Mouse (Mus musculus): ENCODE measurements at regions not wholly inside any gene's neighbourhood (a gene's known extent, or its start where the extent isn't known, plus 50 kb on each side); places are given as distances from the start of the nearest gene placed in this dataset.

DNA sequence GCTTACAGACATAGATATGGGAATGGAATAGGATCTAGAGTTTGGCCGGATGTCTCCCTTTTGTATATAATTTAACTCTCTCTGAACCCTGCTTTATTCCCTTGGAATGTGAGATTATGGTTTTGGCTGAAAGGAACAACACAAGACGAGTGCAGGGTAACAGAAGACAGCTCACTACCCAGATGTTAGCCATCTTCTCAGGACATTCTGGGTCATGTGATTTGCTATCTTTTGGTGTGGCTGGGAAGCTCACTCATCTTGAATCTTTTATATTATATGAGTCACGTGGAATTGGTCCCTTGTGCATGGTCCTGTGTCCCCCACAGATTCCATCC lies 108.6 kb upstream of the Tmc3 start:
- no peak for DNase-seq (ENCODE audit: extremely low spot score)

DNA sequence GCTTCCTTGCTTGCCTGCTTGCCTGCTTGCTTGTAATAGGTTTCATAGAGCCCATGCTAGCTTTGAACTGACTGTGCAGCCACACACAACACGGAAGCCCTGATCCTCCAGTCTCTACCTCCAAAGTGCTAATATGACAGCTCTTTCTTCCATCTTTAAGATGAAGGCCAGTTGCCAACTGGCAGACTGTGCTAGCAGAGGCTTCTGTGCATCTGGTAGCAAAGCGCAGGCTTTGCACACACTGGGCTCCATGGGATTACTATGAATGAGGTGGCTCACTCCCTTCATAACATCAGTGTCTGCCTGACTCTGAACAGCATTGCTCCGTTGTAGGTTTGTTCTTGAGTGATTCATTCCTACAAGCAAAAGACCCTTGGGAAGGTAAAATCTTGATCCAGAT lies 107.9 kb upstream of the Tmc3 start:
- DNase-seq (ENCODE audit: extremely low spot score), result no peak

DNA sequence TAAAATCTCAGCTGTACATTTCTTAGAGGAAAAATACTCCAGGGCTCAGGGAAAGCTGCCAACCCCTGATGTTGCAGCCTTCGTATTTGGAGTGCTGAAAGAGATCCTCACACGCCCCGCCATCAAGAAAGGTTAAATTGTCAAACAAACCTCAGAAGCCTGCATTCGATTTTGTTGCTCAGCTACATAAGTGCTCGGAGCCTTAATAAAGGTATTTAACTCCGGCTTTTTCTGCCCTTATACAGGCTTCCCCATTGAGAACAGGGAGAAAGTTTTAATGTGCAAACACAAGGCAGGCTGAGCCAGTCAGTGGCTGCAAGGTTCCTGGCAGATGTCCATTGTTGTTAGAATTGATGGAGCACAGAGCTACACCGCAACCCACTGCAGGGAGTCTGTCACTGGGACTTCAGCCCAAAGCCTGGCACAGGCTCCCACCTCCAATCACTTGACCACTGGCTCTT lies 107.0 kb upstream of the Tmc3 start:
- DNase-seq (ENCODE audit: extremely low spot score), result no peak

DNA sequence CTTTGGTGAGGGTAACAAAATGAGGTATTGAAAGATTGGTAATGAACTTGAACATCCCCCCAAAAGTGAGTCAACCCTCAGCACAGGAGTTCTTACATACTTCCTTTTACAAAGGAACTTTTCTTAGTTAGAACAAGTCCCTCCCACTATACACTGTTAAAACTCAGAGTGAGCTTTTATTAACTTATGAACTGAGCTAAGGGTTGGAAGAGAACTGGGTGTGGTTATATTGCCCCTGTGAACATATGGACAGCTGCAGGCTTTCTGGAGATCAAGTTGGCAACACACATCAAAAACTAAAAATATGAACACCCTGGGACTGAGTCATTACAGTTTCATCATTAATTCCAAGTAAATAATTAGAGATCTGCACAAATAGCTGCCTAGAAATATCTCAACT lies 103.1 kb upstream of the Tmc3 start:
- DNase-seq (ENCODE audit: extremely low spot score), result no peak

DNA sequence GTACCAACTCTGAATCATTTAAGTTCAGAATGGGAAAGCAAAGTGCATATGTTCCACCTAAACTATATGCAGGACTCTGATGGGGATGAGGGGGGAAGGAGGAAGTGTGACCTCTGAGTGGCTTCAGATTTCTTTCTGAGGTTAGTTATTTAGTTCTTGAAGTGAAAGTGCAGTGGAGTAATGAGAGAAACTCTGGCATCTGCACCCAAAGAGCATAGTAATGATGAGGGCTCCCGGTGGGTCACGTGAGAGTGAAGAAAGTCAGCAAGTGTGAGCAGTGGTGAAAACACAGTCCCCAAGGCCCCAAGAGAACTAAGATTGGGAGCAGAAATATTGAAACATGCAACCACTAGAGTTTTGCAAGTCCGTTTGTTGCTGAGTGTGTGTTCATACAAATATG lies 102.5 kb upstream of the Tmc3 start:
- DNase-seq (ENCODE audit: extremely low spot score), result no peak

DNA sequence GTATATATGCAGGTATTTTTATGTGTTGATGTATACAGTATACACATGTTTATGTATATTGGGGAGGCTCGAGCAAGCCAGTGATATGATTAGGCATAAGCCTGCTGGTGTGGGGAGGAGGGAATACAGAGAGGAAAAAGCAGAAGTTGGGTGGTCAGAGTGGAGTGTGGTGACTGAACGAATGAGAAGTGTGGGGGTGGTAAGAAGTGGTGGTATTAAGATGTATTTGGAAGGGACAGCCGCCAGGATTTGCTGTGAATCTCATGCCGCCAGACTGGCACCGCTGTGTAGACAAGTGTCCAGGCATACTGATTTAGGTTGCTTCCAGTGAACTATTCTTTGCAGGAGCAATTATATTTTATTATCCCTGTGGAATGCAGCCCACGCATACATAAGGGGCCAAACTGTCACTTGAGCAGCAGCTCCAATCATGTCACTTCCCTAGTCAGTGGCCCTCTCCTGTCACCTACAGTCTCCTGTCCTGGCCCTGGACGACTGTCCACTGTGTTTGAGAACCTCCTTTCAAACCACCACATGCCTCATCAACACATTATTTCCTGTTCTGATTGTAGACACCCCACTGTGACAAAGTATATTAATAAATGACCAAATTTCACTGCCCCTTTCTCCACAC lies 101.9 kb upstream of the Tmc3 start:
- no peak for DNase-seq (ENCODE audit: extremely low spot score)

DNA sequence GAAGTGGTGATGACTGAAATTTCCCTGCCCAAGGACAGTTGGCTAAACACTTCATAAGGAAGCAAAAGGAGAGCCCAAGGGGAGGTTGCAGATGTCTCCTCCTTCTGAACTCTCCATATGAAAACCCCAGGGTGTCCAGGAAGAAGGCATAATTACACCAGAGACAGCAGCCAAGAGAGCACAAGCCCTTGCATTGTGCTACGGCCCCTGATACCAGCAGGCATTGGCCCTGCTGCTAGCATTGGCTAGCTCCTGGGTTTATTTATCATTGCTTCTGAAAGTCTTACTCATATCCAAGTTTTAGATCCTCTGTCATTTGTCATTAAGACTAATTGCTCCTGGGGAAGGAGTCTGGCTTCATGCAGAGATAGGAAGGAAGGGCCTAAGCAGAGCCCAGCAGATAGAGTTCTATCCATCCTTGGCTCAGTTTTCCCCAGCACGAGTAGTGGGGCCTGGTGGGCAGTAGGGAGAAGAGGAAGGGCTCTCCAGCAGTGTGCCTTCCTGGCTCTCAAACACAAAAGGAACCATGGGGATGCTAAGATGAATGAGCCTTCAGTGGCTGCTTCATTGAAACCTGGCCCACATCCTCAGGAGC lies 98.5 kb upstream of the Tmc3 start:
- no peak for DNase-seq (ENCODE audit: extremely low spot score)

DNA sequence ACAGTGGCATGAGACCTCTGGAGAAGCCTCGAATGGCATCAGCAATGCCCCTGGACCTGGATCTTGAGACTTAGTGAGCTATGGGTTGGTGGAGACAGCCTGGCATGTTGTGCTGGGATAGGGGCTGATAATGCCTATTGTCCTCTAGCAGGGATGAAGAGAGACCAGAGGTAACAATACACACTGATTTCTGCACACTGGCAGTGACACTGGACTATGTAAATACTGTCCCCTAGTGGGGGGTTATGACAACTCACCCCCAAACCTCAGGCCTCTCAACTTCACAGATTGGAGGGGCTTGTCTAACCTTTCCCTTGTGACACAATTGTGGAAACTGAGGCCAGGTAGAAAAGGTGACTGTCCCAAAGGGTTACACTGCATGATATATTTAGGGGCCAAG lies 94.9 kb upstream of the Tmc3 start:
- peak; percentile 61 for DNase-seq (ENCODE audit: extremely low spot score)

DNA sequence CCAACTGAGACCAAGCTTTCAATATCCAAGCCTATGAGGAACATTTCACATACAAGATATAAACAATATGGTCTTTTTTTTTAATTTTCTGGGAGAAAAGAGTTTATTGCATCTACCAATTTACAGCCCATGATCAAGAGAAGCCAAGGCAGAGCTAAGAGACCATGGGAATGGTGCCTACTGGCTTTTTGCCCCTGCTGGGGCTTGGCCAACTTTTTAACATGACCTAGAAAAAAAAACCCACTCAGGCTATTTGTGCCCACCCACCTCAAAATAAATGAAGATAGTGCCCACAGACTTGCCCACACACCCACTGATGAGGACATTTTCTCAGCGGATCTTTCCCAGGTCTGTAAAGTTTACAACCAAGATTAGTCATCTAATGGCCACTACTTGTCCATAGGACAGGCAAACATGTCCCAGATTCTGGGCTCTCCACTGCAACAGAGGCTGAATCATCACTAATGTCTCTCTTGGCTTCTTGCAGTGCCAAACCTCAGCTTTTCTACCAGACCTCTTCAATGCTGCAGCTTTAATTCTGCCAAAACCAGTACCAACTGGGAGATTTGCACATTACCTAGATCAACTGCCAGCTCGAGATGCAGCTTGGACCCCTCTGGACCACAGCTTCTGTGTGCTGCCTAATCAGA lies 79.6 kb upstream of the Tmc3 start:
- no peak for DNase-seq (ENCODE audit: extremely low spot score)

DNA sequence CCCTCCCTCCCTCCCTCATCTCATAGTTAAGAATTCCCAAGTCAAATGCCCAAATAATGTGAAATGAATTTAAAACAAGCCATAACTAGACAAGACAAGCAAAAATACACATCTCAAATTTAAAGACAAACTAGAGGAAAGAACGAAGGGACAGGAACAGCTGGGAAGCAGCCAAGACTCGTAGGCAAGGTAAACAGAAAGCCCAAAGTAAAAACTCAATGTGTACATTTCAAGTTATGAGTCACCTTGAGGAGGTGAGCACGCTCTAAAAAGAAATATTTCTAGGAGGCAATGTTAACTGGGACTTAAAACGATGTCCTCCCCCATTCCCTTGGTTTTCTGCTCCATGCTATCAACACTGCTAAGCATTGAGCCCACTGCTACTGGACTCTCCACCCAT lies 68.4 kb upstream of the Tmc3 start:
- DNase-seq (ENCODE audit: extremely low spot score), result no peak

DNA sequence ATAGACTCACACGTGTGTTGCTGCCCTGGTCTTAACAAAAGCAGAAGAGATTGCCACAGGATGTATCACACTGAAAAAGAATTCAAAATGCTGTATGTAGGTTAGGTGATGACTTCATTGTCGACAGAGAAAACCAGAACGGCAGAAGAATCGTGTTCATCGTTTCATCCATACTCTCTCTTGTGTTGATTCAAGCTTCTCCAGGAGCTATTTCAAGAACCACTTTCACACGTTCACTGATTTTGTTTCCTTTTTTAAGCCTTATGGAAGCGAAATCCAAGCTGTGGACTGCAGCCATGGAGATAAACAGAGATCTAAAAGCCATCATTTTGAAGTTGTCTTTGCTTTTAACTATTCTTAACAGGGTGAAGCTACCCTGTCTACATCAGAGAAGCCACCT lies 63.2 kb upstream of the Tmc3 start:
- DNase-seq (ENCODE audit: extremely low spot score), result no peak

Data from embryo, embryonic 9.5 days (tissue).